Mouse (Mus musculus) central nervous system, embryonic 14 days (tissue): ENCODE data around the gene Slc45a3. TPM values are rescaled to one million over a fixed set of nuclear protein-coding genes. Genes with fewer than 3 reads are reported as not detected.

Source experiments
- polyA plus RNA-seq: library from polyadenylated mRNA; depleted of rRNA; stranded (reverse); fragments of >200 nt; gene quantifications from 2 replicates; pipeline ENCODE4 v1.2.3, GENCODE M21; 2012; rRNA removed

The Slc45a3 gene
- polyA plus RNA-seq = 4.0 and 5.1 TPM in 2 replicates

GRCm38 (mm10) chr1:131962606-131963084 is at the start of gene Slc45a3:
TSS of gene Slc45a3 (plus strand) at chr1:131962967.

GRCm38 (mm10) chr1:132007282-132007815 is 44.6 kb downstream of the Slc45a3 start, which contains the start of gene Elk4:
TSS of gene Elk4 (plus strand) at chr1:132007607.

Other genes starting within 250 kb of the Slc45a3 start
- gene Slc26a9, start 218.9 kb upstream of the Slc45a3 start, polyA plus RNA-seq = 0.10 and 0.13 TPM in 2 replicates
- 0.11 and 0.20 TPM in 2 replicates for gene Pm20d1, start 165.6 kb upstream of the Slc45a3 start, polyA plus RNA-seq
- 22.2 and 23.7 TPM in 2 replicates for gene Slc41a1, start 135.5 kb upstream of the Slc45a3 start, polyA plus RNA-seq
- 8.7 and 13.8 TPM in 2 replicates for gene Rab29, start 95.7 kb upstream of the Slc45a3 start, polyA plus RNA-seq
- 50.9 and 51.2 TPM in 2 replicates for gene Nucks1, start 52.4 kb upstream of the Slc45a3 start, polyA plus RNA-seq
- 17.4 and 19.5 TPM in 2 replicates for gene Elk4, start 44.6 kb downstream of the Slc45a3 start, polyA plus RNA-seq
- 1.3 TPM in 2 replicates for gene Mfsd4a, start 105.1 kb downstream of the Slc45a3 start, polyA plus RNA-seq
- 1.1 and 2.1 TPM in 2 replicates for gene Cdk18, start 176.7 kb downstream of the Slc45a3 start, polyA plus RNA-seq
- 17.9 and 25.1 TPM in 2 replicates for gene Lemd1, start 228.5 kb downstream of the Slc45a3 start, polyA plus RNA-seq
- gene AC124108.1, start 228.5 kb downstream of the Slc45a3 start, polyA plus RNA-seq = 15.0 and 18.1 TPM in 2 replicates